Mouse (Mus musculus) heart, embryonic 11.5 days (tissue): ENCODE measurements around the gene Tmem104. TPM values are rescaled to one million over a fixed set of nuclear protein-coding genes. Genes with fewer than 3 reads are reported as not detected.

ENCODE experiments used
- ATAC-seq: fragments of 200-750 bp; cut with Nextera tagmentation; replicated peaks from 2 replicates; pipeline ENCODE4 v1.8.0; 2017; ENCODE audit warnings: moderate library complexity; ENCODE audit not compliant: insufficient number of reproducible peaks, low FRiP score, low TSS enrichment
- H3K27ac ChIP-seq: fragments of 300-500 bp; sonication (generic); 2 replicates; pipeline ENCODE4 v1.5.1; 2014; ENCODE audit warnings: mild to moderate bottlenecking, low read depth, low read length
- H3K27me3 ChIP-seq: fragments of 300-500 bp; sonication (generic); 2 replicates; pipeline ENCODE4 v1.6.1; 2014; ENCODE audit warnings: mild to moderate bottlenecking, low read length, mixed read lengths; ENCODE audit not compliant: control insufficient read depth, insufficient read depth
- H3K36me3 ChIP-seq: fragments of 300-500 bp; sonication (generic); 2 replicates; pipeline ENCODE4 v1.6.1; 2014; ENCODE audit warnings: mild to moderate bottlenecking, low read length, moderate library complexity, mixed read lengths; ENCODE audit not compliant: control insufficient read depth, insufficient read depth
- H3K4me1 ChIP-seq: fragments of 300-500 bp; sonication (generic); 2 replicates; pipeline ENCODE4 v1.6.1; 2014; ENCODE audit warnings: low read length; ENCODE audit not compliant: control insufficient read depth, insufficient read depth
- H3K4me2 ChIP-seq: fragments of 300-500 bp; sonication (generic); 2 replicates; pipeline ENCODE4 v1.6.1; 2014; ENCODE audit warnings: mild to moderate bottlenecking, moderate library complexity
- H3K4me3 ChIP-seq: fragments of 300-500 bp; sonication (generic); 2 replicates; pipeline ENCODE4 v1.5.1; 2014; ENCODE audit warnings: low read depth, low read length
- H3K9ac ChIP-seq: fragments of 300-500 bp; sonication (generic); 2 replicates; pipeline ENCODE4 v1.6.1; 2014; ENCODE audit warnings: mild to moderate bottlenecking, low read depth, low read length, moderate library complexity
- H3K9me3 ChIP-seq: fragments of 300-500 bp; sonication (generic); replicated peaks from 2 replicates; pipeline ENCODE4 v1.6.1; 2016; ENCODE audit warnings: low read length; ENCODE audit not compliant: control insufficient read depth
- WGBS: fragments of 180-500 bp; shearing (Covaris S2); extraction: QIAGEN DNeasy Blood & Tissue Kit; methylation state at CpG from one replicate; pipeline ENCODE4 v1.1.7; 2014; ENCODE audit not compliant: insufficient replicate concordance; 5-methylcytosine and 5-hydroxymethylcytosine counted together
- polyA plus RNA-seq: library from polyadenylated mRNA; unstranded; fragments of >200 nt; fragmentation: Nextera tagmentation; extraction: Ambion mirVana; gene quantifications from 2 replicates; pipeline ENCODE4 v1.2.1, GENCODE M21; 2014

Gene Tmem104
- polyA plus RNA-seq, 1 experiment from 2014 or later: 7.5 TPM

DNA sequence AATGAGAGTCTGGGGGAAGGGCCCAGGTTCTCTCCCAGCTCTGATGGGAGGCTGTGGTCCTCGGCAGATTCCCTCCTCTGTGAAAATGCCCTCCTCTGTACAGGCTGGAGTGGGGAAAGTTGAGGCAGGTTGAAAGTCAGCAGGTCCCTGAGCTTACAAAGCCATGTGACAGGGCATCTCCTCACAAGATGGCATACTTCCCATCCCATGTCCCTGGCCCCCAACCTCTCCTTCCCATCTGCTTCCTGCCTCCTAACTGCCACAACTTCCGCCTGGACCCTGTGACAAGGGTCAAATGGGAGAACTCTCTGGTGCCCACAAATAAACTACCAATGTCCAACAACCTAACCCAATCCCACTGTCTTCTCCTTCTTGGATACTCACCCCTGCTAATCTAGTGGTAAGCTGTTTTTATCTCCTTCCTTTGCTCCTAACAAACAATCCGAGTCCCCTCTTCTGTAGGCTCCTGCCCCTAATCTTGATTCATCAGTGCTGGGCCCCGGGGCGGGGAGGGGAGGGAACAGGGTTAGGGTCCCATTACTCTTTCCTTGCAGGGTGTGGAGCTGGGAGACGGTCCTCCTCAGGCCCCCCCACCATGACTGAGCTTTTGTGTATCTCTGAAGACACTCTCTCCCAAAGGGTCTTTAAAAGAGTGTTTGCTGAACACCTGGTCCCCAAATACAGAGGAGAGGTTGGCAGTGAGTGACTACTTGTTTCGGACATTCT lies 77.0 kb downstream of the Tmem104 start:
- no peak overlapping the region for H3K9ac ChIP-seq
- no peak for ATAC-seq
- no peak overlapping the region for H3K4me2 ChIP-seq
- H3K27me3 ChIP-seq: peaks cover 97% of the 10 kb centered on the region
- WGBS: 55% methylated on average over 7 of the region's 7 CpGs
- H3K4me3 ChIP-seq: no peak overlapping the region
- H3K27ac ChIP-seq: no peak overlapping the region
- peaks cover 19% of the 10 kb centered on the region for H3K4me1 ChIP-seq
- H3K36me3 ChIP-seq: peaks cover 2% of the 10 kb centered on the region; the same call in 1 of the 2 replicates
- H3K9me3 ChIP-seq: no peaks in the 10 kb centered on the region

DNA sequence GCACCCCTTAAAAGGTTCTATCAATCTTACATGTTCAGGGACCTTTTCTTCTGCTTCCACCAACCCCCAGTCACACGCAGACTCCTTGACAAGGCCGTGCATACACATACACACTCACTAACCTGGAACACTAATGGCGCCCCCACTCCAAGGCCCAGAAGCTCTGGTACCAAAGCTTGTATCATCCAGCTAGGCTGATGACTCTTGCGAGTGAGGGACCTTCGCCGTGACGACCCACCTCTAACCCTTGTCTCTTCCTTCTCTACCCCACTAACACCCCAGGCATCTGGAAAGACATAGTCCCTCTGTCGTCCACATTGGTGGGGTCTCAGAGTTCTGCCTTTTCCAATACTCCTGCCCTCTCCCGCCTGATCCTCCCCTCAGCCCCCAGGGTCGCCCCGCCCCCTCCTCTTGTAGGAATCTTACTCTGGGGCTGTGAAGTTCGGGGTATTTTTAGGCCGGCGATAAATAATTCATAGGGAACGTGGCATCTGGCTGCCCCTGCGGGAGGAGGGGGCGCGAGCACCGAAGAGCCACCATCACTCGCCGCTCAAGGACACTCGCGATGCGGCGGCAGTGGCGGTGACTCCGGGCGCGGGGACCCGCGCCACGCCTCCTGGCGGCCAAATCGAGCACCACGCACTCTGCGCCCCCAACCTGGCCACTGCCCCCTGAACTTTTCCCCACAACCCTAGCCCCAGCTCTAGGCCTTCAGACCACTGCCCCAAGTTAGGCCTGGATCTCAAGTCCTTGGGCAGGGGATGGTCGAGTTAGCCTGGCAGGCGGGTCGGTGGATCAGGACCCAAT lies 77.8 kb downstream of the Tmem104 start:
- H3K27ac ChIP-seq: no peak overlapping the region

DNA sequence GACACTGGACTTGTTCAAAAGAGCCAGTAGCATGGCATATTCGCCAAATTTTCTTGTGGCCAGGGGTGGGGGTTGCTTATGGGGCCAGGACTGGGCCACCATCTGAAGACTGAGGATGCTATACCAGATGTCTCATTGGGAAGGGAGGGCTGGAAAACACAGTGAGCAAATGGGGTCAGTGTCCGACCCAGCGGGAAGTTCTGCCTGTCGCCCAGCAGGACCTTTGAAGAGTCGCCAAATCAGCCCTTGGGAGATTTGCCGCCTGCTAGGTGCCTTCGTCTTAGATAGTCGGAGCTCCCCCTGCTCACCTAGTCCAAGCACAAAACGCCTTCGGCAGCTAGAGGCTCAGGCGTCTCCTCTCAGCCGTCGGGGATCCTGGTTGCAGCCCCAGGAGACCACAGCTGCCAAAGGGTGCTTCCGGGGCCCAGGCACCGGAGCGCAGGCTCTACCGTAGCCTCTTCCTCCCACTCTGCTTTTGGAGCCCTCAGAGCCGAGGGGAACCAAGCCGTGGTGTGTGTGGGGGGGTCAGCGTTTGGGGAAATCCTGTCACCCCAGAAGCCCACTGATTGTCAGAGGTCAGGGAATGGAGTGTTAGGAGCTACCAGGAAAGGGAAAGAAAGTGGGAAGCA lies 78.6 kb downstream of the Tmem104 start:
- 3% methylated on average over 20 of the region's 20 CpGs for WGBS
- Histone ChIP-seq H3K4me2 (peak overlapping the region; percentile 89), H3K27ac (no peak overlapping the region), H3K27me3 (peaks cover 88% of the 10 kb centered on the region), H3K4me1 (peaks cover 19% of the 10 kb centered on the region), H3K9ac (no peak overlapping the region), H3K36me3 (peaks cover 2% of the 10 kb centered on the region; the same call in 1 of the 2 replicates), H3K4me3 (peak overlapping the region; percentile 47), H3K9me3 (no peaks in the 10 kb centered on the region)
- ATAC-seq: no peak

More for the DNA sequence above, 77.8 kb downstream of the Tmem104 start:
- Histone ChIP-seq H3K4me1 (peaks cover 19% of the 10 kb centered on the region), H3K4me3 (peak overlapping the region; percentile 23), H3K9me3 (no peaks in the 10 kb centered on the region), H3K9ac (no peak overlapping the region), H3K4me2 (peak overlapping the region; percentile 63), H3K36me3 (peaks cover 2% of the 10 kb centered on the region; the same call in 1 of the 2 replicates), H3K27me3 (peaks cover 95% of the 10 kb centered on the region)
- ATAC-seq: no peak
- 6% methylated on average over 39 of the region's 39 CpGs for WGBS

DNA sequence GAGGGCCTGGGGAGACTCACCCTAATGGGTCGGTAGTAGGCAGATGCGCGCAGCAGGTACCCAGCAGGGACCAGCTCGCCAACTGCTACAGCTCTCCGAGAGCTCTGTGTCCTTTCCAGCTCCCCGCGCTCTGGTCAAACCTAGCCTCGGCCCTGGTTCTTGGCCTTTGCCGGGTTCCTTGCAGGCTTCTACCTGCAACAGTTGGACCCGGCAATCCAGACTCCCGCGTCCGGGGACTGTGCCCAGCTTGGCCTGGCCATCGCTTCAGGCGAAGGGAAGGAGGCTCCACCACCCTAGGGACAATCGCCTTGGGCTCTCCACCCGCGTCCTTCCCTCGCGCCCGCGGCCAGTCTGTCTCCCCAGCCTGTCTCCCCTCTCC lies 79.1 kb downstream of the Tmem104 start:
- under 1% methylated on average over 21 of the region's 22 CpGs for WGBS
- ATAC-seq: no peak
- H3K4me1 ChIP-seq: peaks cover 19% of the 10 kb centered on the region
- H3K27ac ChIP-seq: no peak overlapping the region
- peak overlapping the region; percentile 59; the same call in 1 of the 2 replicates for H3K9ac ChIP-seq
- H3K36me3 ChIP-seq: peaks cover 2% of the 10 kb centered on the region; the same call in 1 of the 2 replicates
- H3K4me3 ChIP-seq: peak overlapping the region; percentile 47
- peaks cover 84% of the 10 kb centered on the region for H3K27me3 ChIP-seq
- peak overlapping the region; percentile 89 for H3K4me2 ChIP-seq
- H3K9me3 ChIP-seq: no peaks in the 10 kb centered on the region

DNA sequence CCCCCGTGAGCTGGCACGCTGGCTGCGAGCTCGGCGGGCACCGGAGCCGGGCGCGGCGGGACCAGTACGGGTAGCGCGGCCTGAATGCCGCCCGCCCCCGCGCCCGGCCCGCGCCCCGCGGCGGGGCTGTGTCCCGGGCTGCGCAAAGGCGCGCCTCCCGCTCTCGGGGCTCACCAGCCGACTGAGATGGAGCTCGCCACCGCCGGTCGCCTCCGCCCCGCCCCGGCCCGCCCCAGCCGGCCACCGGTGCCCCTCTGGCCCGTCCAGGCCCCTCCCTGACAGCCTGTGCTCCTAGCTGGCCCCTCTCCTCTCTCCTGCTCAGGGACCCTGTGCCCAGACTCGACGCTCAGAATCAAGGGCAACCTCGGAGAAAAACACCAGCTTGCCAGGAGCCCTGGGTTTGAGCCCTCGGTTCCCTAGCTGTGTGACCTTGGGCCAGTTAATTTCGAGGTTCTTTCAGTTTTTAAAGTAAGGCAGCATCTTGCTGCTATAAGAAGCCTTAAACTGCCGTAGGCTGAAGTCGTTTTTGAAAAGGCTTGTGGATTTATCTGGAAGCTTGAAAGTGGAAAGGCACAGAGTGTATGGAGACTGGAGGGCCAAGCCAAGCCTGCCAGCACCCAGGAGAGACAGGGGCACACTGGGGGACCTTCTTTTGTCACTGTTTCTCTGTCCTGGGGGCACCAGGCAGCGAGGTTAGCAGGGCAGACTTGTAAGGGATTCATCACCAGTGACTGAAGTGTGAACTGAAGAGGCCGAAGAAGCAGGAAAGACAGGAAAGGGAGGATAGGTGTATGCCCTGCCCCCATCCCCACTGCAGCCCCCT lies 80.0 kb downstream of the Tmem104 start, which contains the start of gene Grin2c:
TSS of gene Grin2c (minus strand) at position 183 of the 823 bp plus-strand sequence.
- ATAC-seq: no peak
- 6% methylated on average over 41 of the region's 50 CpGs for WGBS
- peak within 1 kb of the TSS; percentile 89 for H3K4me2 ChIP-seq

DNA sequence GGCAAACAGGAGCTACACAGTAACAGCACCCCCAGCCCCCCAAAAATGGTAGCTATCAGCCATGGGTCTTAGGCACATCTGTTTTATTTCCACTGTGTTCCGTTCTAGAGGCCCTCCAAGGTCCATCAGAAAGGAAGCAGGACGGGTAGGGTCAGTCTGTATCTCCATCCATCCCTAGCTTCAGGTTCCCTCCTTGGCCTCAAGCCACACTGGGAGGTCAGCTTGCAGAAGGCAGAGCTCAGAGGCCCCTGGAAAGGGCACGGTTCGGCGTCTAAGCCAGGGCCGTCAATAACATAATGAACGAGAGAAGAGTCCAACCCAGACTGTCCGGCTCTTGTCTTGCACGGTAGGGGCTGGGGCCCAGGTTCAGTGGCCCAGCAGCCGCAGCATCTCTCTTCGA lies 80.7 kb downstream of the Tmem104 start:
- Histone ChIP-seq H3K9ac (no peak overlapping the region), H3K27ac (no peak overlapping the region), H3K4me1 (peaks cover 21% of the 10 kb centered on the region), H3K4me2 (no peak overlapping the region), H3K9me3 (no peaks in the 10 kb centered on the region), H3K4me3 (no peak overlapping the region), H3K27me3 (peaks cover 70% of the 10 kb centered on the region), H3K36me3 (peaks cover 2% of the 10 kb centered on the region; the same call in 1 of the 2 replicates)
- 75% methylated on average over 11 of the region's 11 CpGs for WGBS
- ATAC-seq: no peak

More for the DNA sequence above, 80.0 kb downstream of the Tmem104 start, which contains the start of gene Grin2c:
- Histone ChIP-seq H3K27ac (no peak within 1 kb of the TSS), H3K9me3 (no peaks in the 10 kb centered on the region), H3K9ac (peak within 1 kb of the TSS; percentile 59; the same call in 1 of the 2 replicates), H3K36me3 (peaks cover 2% of the 10 kb centered on the region; the same call in 1 of the 2 replicates), H3K27me3 (peaks cover 76% of the 10 kb centered on the region), H3K4me1 (peaks cover 19% of the 10 kb centered on the region), H3K4me3 (peak within 1 kb of the TSS; percentile 47)

DNA sequence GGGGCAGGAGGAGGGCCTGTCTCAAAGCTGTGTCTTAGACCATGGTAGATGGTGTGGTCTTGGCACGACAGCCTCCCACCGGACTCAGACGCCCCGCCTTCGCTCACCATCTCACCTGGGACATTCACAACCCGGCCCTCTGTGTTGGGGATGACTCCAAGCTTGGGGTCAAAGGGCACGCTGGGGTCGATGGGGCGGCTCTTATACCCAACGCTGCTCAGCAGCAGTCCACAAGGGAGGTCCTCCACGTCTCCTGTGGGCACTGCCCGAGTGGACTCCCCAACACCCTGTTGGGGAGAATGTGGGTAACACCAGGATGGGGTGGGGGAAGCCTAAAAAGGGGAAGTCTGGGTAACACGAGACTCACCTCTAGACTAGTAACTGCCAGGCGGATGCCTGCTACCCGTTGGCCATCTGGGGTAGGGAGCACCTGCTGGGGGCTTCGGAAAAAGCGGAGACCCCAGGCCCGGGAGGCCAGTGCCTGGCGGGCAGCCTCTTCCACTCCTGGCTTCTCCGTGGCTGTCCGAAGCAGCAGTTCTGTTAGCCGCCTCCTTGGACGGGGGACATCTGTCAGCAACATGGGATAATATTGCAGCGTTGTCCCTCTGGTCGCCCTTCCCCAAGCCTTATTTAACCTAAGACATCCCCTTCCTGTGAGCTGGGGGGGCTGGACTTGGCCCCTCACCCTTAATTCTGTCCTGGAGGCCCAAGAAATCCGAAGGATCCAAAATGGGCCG lies 82.2 kb downstream of the Tmem104 start:
- Histone ChIP-seq H3K27me3 (peaks cover 55% of the 10 kb centered on the region), H3K9ac (no peak overlapping the region), H3K36me3 (peaks cover 2% of the 10 kb centered on the region; the same call in 1 of the 2 replicates), H3K4me3 (no peak overlapping the region), H3K9me3 (no peaks in the 10 kb centered on the region), H3K27ac (no peak overlapping the region), H3K4me1 (peaks cover 23% of the 10 kb centered on the region), H3K4me2 (no peak overlapping the region)
- 87% methylated on average over 27 of the region's 27 CpGs for WGBS
- ATAC-seq: no peak
